Mouse (Mus musculus): ENCODE data around the gene Tmcc2.
"Not testable (repeated sequence)": the region's sequence is repeated elsewhere in the genome, so short reads cannot be mapped to it uniquely, and the experiment has no call there.

Gene Tmcc2

GRCm38 (mm10) chr1:132367692-132368506, 23.2 kb downstream of the Tmcc2 start:
- peak; percentile 89 for DNase-seq

GRCm38 (mm10) chr1:132366937-132367336, 24.1 kb downstream of the Tmcc2 start:
- DNase-seq = peak; percentile 43

GRCm38 (mm10) chr1:132366235-132366634, 24.8 kb downstream of the Tmcc2 start:
- no peak for DNase-seq

GRCm38 (mm10) chr1:132365645-132366044, 25.4 kb downstream of the Tmcc2 start:
- DNase-seq = no peak

GRCm38 (mm10) chr1:132364896-132365557, 26.1 kb downstream of the Tmcc2 start:
- DNase-seq = peak; percentile 82

GRCm38 (mm10) chr1:132364388-132364787, 26.7 kb downstream of the Tmcc2 start:
- peak; percentile 59 for DNase-seq

GRCm38 (mm10) chr1:132361959-132362358, 29.1 kb downstream of the Tmcc2 start:
- no peak for DNase-seq

- no peak for DNase-seq
These were observed 34.2 kb downstream of the Tmcc2 start for GRCm38 (mm10) chr1:132356841-132357240.

- DNase-seq = peak; percentile 87
These were observed 35.2 kb downstream of the Tmcc2 start for GRCm38 (mm10) chr1:132355841-132356242.

- DNase-seq = no peak
These were observed 35.9 kb downstream of the Tmcc2 start for GRCm38 (mm10) chr1:132355162-132355601.

GRCm38 (mm10) chr1:132354234-132354633, 36.8 kb downstream of the Tmcc2 start:
- no peak for DNase-seq

- DNase-seq = no peak
These were observed 37.7 kb downstream of the Tmcc2 start for GRCm38 (mm10) chr1:132353389-132353788.

GRCm38 (mm10) chr1:132351058-132351457, 40.0 kb downstream of the Tmcc2 start:
- DNase-seq = no peak

- DNase-seq = not testable (repeated sequence)
These were observed 41.5 kb downstream of the Tmcc2 start for GRCm38 (mm10) chr1:132349601-132350000.

- DNase-seq = not testable (repeated sequence)
These were observed 42.0 kb downstream of the Tmcc2 start for GRCm38 (mm10) chr1:132349049-132349448.

GRCm38 (mm10) chr1:132348401-132348800, 42.7 kb downstream of the Tmcc2 start:
- DNase-seq = no peak

- no peak for DNase-seq
These were observed 44.1 kb downstream of the Tmcc2 start for GRCm38 (mm10) chr1:132346951-132347350.

GRCm38 (mm10) chr1:132346134-132346851, 44.8 kb downstream of the Tmcc2 start:
- no peak for DNase-seq

- DNase-seq = no peak
These were observed 45.6 kb downstream of the Tmcc2 start for GRCm38 (mm10) chr1:132345514-132345913.

- DNase-seq = no peak
These were observed 47.4 kb downstream of the Tmcc2 start for GRCm38 (mm10) chr1:132343656-132344055.

- no peak for DNase-seq
These were observed 47.9 kb downstream of the Tmcc2 start for GRCm38 (mm10) chr1:132343191-132343590.

GRCm38 (mm10) chr1:132342518-132342917, 48.6 kb downstream of the Tmcc2 start:
- no peak for DNase-seq

- DNase-seq = no peak
These were observed 49.2 kb downstream of the Tmcc2 start for GRCm38 (mm10) chr1:132341731-132342501.

Measured in cerebellum, adult 9-11 months (tissue).